Comparison of ENCODE assay signal across 27 mouse cellular contexts in the genomic region with DNA sequence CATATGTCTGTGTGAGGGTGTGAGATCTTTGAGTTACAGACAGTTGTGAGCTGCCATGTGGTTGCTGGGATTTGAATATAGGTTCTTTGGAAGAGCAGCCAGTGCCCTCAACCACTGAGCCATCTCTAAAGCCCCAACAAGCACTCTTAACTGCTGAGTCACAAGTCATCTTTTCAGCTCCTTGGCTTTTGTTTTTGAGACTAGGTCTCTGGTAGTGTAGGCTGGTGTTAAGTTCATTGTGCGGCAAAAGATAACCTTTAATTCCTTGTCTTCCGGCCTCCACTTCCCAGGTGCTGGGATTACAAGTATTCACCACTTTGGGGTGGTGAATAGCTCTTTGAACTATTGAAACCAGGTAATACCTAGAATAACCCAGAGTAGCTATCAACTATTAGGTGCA. TPM values are rescaled to one million over a fixed set of nuclear protein-coding genes. Genes with fewer than 3 reads are reported as not detected.
DNase-seq lines count a peak whose midpoint lies in the region; ATAC-seq and TF ChIP-seq lines count a peak whose summit lies in the region.
"Had no signal": no experiment of that assay in that cellular context is flagged by ENCODE, and none has a peak within 500 bp of the region (broad histone marks: within the 10 kb centered on the region; RNA-seq: fewer than 3 reads in every experiment).

No protein-coding gene starts in this region.

- H3K36me3 ChIP-seq in E14TG2a.4 (ENCODE audit: insufficient read depth, low read length) (peaks cover 14% of the 10 kb centered on the region), ES-Bruce4 (ENCODE audit: control insufficient read depth, insufficient read depth, low read length, poor library complexity, severe bottlenecking) (peaks cover 4% of the 10 kb centered on the region)
- H3K36me3 ChIP-seq: embryonic facial prominence, embryonic 13.5 days had no signal

- H3K27me3 ChIP-seq in E14TG2a.4 (ENCODE audit: insufficient read depth, low read length) = peaks cover 21% of the 10 kb centered on the region
- no peaks in the 10 kb centered on the region for H3K27me3 ChIP-seq in ES-Bruce4 (ENCODE audit: control insufficient read depth, insufficient read depth, low read length, poor library complexity, severe bottlenecking)
- H3K27me3 ChIP-seq: Patski had no signal

- TF ChIP-seq CTCF in E14TG2a.4 (conservative IDR thresholded peaks at IDR 0.05; ENCODE audit: low read length) = no peak
- TF ChIP-seq CTCF in ES-Bruce4 (IDR thresholded peaks at IDR 0.05; ENCODE audit: low read depth, low read length) = no peak
- no peak for TF ChIP-seq CTCF in brain, embryonic 14.5 days (IDR thresholded peaks at IDR 0.05; ENCODE audit: borderline replicate concordance, extremely low read depth, insufficient read depth, insufficient read length)

- H3K4me3 ChIP-seq in E14TG2a.4 (replicated peaks; ENCODE audit: low read length) = peak overlapping the region; percentile 83
- no peak overlapping the region for H3K4me3 ChIP-seq in ES-Bruce4 (ENCODE audit: low read depth, low read length)
- H3K4me3 ChIP-seq: embryonic facial prominence, embryonic 15.5 days; erythroblast, embryonic 14.5 days had no signal

- TF ChIP-seq POLR2A in ES-Bruce4 (IDR thresholded peaks at IDR 0.05; ENCODE audit: insufficient read depth, low read length) = no peak
- TF ChIP-seq POLR2A in brain, embryonic 14.5 days (IDR thresholded peaks at IDR 0.05; ENCODE audit: borderline replicate concordance, extremely low read depth, insufficient read depth, insufficient read length, poor library complexity, severe bottlenecking) = no peak

- TF ChIP-seq EP300 in ES-Bruce4 (IDR thresholded peaks at IDR 0.05; ENCODE audit: insufficient read depth, low read depth, low read length) = no peak

- H3K4me1 ChIP-seq in E14TG2a.4 (replicated peaks; ENCODE audit: low read depth, low read length) (peaks cover 73% of the 10 kb centered on the region), ES-Bruce4 (ENCODE audit: control insufficient read depth, insufficient read depth, low read length) (peaks cover 2% of the 10 kb centered on the region)

- H3K27ac ChIP-seq in ES-Bruce4 (ENCODE audit: insufficient read depth, low read length) = peak overlapping the region; percentile 71
- H3K27ac ChIP-seq: embryonic facial prominence, embryonic 13.5 days; forebrain, embryonic 12.5 days had no signal

- DNase-seq in R1 (ENCODE audit: low read depth, low spot score) = peak; percentile 70
- DNase-seq in brain, embryonic 14.5 days (ENCODE audit: low read depth) = peak; percentile 40
- DNase-seq in c-Kit-positive CD71-positive TER-119-positive erythroid progenitor cells, embryonic 14.5 days (ENCODE audit: low spot score) = no peak
- no peak for DNase-seq in left cerebral cortex, adult 9 months (ENCODE audit: low spot score in 2 of 2)
- DNase-seq: adrenal gland, adult 8-10 months; adrenal gland, postnatal 14 days; adrenal gland, postnatal 36 days; cerebellum, adult 11 months; cerebellum, adult 18-20 months; cerebellum, adult 8-10 months; cerebellum, adult 9-11 months; cerebellum, postnatal 14 days; cerebellum, postnatal 36 days; embryo, embryonic 11 days had no signal

- H3K9me3 ChIP-seq in E14TG2a.4 (ENCODE audit: low read length) (no peaks in the 10 kb centered on the region), ES-Bruce4 (replicated peaks; ENCODE audit: control insufficient read depth, insufficient read depth, low read length, poor library complexity, severe bottlenecking) (no peaks in the 10 kb centered on the region)
- H3K9me3 ChIP-seq: embryonic facial prominence, embryonic 13.5 days; embryonic facial prominence, embryonic 15.5 days; forebrain, embryonic 10.5 days; forebrain, embryonic 12.5 days; G1E had no signal

- ATAC-seq in frontal cortex, adult (ENCODE audit: low TSS enrichment) = no peak
- ATAC-seq: activated CD4-positive, CD25-positive, alpha-beta regulatory T cell, adult 4 months; forebrain, embryonic 14.5 days; forebrain, embryonic 16.5 days; Patski had no signal

- H3K9ac ChIP-seq in ES-Bruce4 (ENCODE audit: low read depth, poor library complexity, severe bottlenecking) = peak overlapping the region; percentile 41; the same call in 1 of the 2 replicates
- H3K9ac ChIP-seq: embryonic facial prominence, embryonic 13.5 days; embryonic facial prominence, embryonic 15.5 days; forebrain, embryonic 12.5 days had no signal

RNA-seq across cellular contexts. Expression of a gene that starts 1.6 kb away (rescaled TPM):
- 42.6 and 46.3 TPM in 2 replicates for polyA plus RNA-seq in ES-Bruce4 (2011; ENCODE audit: insufficient read depth, insufficient read length, low read depth, missing spikeins)
- polyA plus RNA-seq in brain, embryonic 14.5 days (2012; rRNA removed) = 72.3 and 98.7 TPM in 2 replicates

RNA-seq across cellular contexts. Expression of a gene that starts 2.5 kb away (rescaled TPM):
- polyA plus RNA-seq in ES-Bruce4 (2011; ENCODE audit: insufficient read depth, insufficient read length, low read depth, missing spikeins) = 2.2 and 2.4 TPM in 2 replicates
- 1.9 and 3.2 TPM in 2 replicates for polyA plus RNA-seq in brain, embryonic 14.5 days (2012; rRNA removed)
- polyA plus RNA-seq: erythroblast, embryonic 14.5 days; G1E had no signal

RNA-seq across cellular contexts. Expression of a gene that starts 24.1 kb away (rescaled TPM):
- polyA plus RNA-seq in ES-Bruce4 (2011; ENCODE audit: insufficient read depth, insufficient read length, low read depth, missing spikeins) = 18.4 and 19.9 TPM in 2 replicates
- polyA plus RNA-seq in brain, embryonic 14.5 days (2012; rRNA removed) = 51.0 and 51.5 TPM in 2 replicates

RNA-seq across cellular contexts. Expression of a gene that starts 28.8 kb away (rescaled TPM):
- polyA plus RNA-seq in ES-Bruce4 (2011; ENCODE audit: insufficient read depth, insufficient read length, low read depth, missing spikeins) = 6.5 and 6.9 TPM in 2 replicates
- polyA plus RNA-seq in brain, embryonic 14.5 days (2012; rRNA removed) = 10.8 and 13.6 TPM in 2 replicates
- polyA plus RNA-seq: activated CD4-positive, CD25-positive, alpha-beta regulatory T cell, adult 4 months; erythroblast, embryonic 14.5 days; G1E had no signal

Comparison
In these comparisons a context has a peak if more than half of its experiments do, and no peak if none do; other contexts are left out.
1. DNase-seq: peak in R1 (single experiment) and brain, embryonic 14.5 days (single experiment); none in c-Kit-positive CD71-positive TER-119-positive erythroid progenitor cells, embryonic 14.5 days (single experiment) and left cerebral cortex, adult 9 months (0 of 2).